Mouse (Mus musculus): ENCODE measurements around the gene Pax9. TPM values are rescaled to one million over a fixed set of nuclear protein-coding genes. Genes with fewer than 3 reads are reported as not detected.

Pax9 gene
- total and polyA plus RNA-seq, 3 experiments: 0.04 to 0.45 (median 0.16) TPM

- Histone ChIP-seq H3K27me3 (ENCODE audit: insufficient read depth, low read length) (peaks cover 88% of the 10 kb centered on the region), H3K4me3 (ENCODE audit: low read depth, low read length) (no peak overlapping the region), H3K4me1 (ENCODE audit: insufficient read depth, low read depth, low read length) (peaks cover 19% of the 10 kb centered on the region), H3K9me3 (replicated peaks) (no peaks in the 10 kb centered on the region), H3K36me3 (replicated peaks) (no peaks in the 10 kb centered on the region)
- ATAC-seq (ENCODE audit: extremely low read depth, insufficient number of reproducible peaks, low FRiP score, poor library complexity, severe bottlenecking) (no peak), DNase-seq (ENCODE audit: low spot score) (no peak)
- no peak for TF ChIP-seq GATA1 (IDR thresholded peaks at IDR 0.05; ENCODE audit: borderline replicate concordance, low read length)
- no peak for TF ChIP-seq POLR2AphosphoS5 (IDR thresholded peaks at IDR 0.05; ENCODE audit: insufficient replicate concordance, low read depth, low read length)
- TF ChIP-seq TAL1 (conservative IDR thresholded peaks at IDR 0.05; ENCODE audit: low read depth, low read length): no peak
- no peak for TF ChIP-seq GATA2 (IDR thresholded peaks at IDR 0.05; ENCODE audit: borderline replicate concordance, low read depth, low read length)
- no peak for TF ChIP-seq CTCF (IDR thresholded peaks at IDR 0.05; ENCODE audit: low read depth, low read length)
Observed at GRCm38 (mm10) chr12:56690366-56690765, 1.2 kb upstream of the Pax9 start.

DNA sequence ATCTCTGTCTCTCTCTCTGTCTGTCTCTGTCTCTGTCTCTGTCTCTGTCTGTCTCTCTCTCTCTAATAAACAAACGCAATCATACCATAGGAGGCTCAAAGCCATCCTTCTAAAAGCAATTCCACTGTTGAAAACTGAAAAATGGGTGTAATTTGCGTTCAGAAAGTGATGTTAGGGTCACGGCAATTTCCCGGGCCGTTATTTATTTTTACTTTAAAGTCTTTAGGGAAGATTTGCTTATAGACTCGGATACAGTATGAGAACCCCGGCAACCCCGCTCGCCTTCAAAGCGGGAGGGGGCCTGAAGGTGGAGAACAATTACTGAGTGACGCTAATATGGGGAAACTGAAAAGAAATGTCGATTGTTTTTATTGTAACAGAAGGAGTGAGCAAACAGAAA, 566 bp upstream of the Pax9 start:
- peaks cover 25% of the 10 kb centered on the region for H3K4me1 ChIP-seq (ENCODE audit: insufficient read depth, low read depth, low read length)

DNA sequence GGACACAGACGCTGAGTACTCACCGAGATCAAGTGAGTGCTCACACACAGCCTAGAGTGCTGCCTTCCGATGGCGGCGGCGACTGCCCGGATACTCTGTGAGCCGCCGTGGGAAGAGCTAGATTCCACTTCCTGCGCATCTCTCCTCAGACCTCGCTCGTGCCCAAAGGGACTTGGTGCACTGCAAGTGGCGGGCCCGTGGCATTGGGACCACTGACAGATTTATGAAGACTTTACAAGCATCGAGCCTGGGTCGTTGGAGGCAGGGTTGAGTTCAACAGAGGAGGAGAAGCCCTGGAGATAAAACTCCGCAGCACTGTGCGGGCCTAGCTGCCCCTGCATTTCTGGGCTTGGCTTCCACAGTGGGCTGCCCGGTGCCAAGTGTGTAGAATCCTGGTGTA, 969 bp downstream of the Pax9 start:
- Histone ChIP-seq H3K36me3 (replicated peaks) (no peaks in the 10 kb centered on the region), H3K4me1 (ENCODE audit: insufficient read depth, low read depth, low read length) (peaks cover 39% of the 10 kb centered on the region), H3K4me3 (ENCODE audit: low read depth, low read length) (no peak overlapping the region), H3K27me3 (ENCODE audit: insufficient read depth, low read length) (peaks cover 99% of the 10 kb centered on the region), H3K9me3 (replicated peaks) (0 out of 2 replicates have a peak, but pooled peaks cover 6% of the 10 kb centered on the region)
- TF ChIP-seq POLR2AphosphoS5 (IDR thresholded peaks at IDR 0.05; ENCODE audit: insufficient replicate concordance, low read depth, low read length): no peak
- no peak for TF ChIP-seq GATA2 (IDR thresholded peaks at IDR 0.05; ENCODE audit: borderline replicate concordance, low read depth, low read length)
- no peak for TF ChIP-seq CTCF (IDR thresholded peaks at IDR 0.05; ENCODE audit: low read depth, low read length)
- no peak for TF ChIP-seq TAL1 (conservative IDR thresholded peaks at IDR 0.05; ENCODE audit: low read depth, low read length)
- no peak for TF ChIP-seq GATA1 (IDR thresholded peaks at IDR 0.05; ENCODE audit: borderline replicate concordance, low read length)
- DNase-seq (ENCODE audit: low spot score) (no peak), ATAC-seq (ENCODE audit: extremely low read depth, insufficient number of reproducible peaks, low FRiP score, poor library complexity, severe bottlenecking) (no peak)

More for the DNA sequence above, 566 bp upstream of the Pax9 start:
- ATAC-seq (ENCODE audit: extremely low read depth, insufficient number of reproducible peaks, low FRiP score, poor library complexity, severe bottlenecking) (no peak), DNase-seq (ENCODE audit: low spot score) (no peak)
- no peak for TF ChIP-seq TAL1 (conservative IDR thresholded peaks at IDR 0.05; ENCODE audit: low read depth, low read length)
- Histone ChIP-seq H3K9me3 (replicated peaks) (no peaks in the 10 kb centered on the region), H3K36me3 (replicated peaks) (no peaks in the 10 kb centered on the region), H3K27me3 (ENCODE audit: insufficient read depth, low read length) (peaks cover 94% of the 10 kb centered on the region), H3K4me3 (ENCODE audit: low read depth, low read length) (no peak overlapping the region)

- TF ChIP-seq POLR2AphosphoS5 (IDR thresholded peaks at IDR 0.05; ENCODE audit: insufficient replicate concordance, low read depth, low read length) (no peak), CTCF (IDR thresholded peaks at IDR 0.05; ENCODE audit: low read depth, low read length) (no peak), GATA1 (IDR thresholded peaks at IDR 0.05; ENCODE audit: borderline replicate concordance, low read length) (no peak), TAL1 (conservative IDR thresholded peaks at IDR 0.05; ENCODE audit: low read depth, low read length) (no peak), GATA2 (IDR thresholded peaks at IDR 0.05; ENCODE audit: borderline replicate concordance, low read depth, low read length) (no peak)
- H3K4me3 ChIP-seq (ENCODE audit: low read depth, low read length): no peak overlapping the region
- no peak for ATAC-seq (ENCODE audit: extremely low read depth, insufficient number of reproducible peaks, low FRiP score, poor library complexity, severe bottlenecking)
- 0 out of 2 replicates have a peak, but pooled peaks cover 6% of the 10 kb centered on the region for H3K9me3 ChIP-seq (replicated peaks)
- no peak for DNase-seq (ENCODE audit: low spot score)
- peaks cover 43% of the 10 kb centered on the region for H3K4me1 ChIP-seq (ENCODE audit: insufficient read depth, low read depth, low read length)
- H3K27me3 ChIP-seq (ENCODE audit: insufficient read depth, low read length): peaks cover 99% of the 10 kb centered on the region
- H3K36me3 ChIP-seq (replicated peaks): no peaks in the 10 kb centered on the region
Observed at GRCm38 (mm10) chr12:56693411-56694098, 2.0 kb downstream of the Pax9 start.

DNA sequence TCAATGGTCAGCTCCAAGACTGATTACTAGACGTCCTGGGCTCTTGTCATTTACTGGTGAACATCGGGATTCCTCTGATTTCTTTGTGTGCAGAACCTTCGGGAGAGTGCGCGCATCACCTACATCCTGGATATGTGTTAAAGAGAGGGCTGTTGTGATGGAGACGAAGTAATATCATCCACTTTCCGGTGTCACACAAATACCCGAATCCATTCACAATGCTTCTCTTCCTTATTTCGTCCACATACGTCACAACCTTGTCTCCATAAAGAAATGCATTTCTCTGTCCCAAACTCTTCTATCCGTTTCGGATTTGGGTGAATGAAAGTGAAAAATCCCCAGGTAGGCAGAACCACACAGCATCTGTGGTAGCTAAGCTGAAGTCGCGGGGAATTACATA, 2.8 kb downstream of the Pax9 start:
- H3K36me3 ChIP-seq (replicated peaks): no peaks in the 10 kb centered on the region
- peaks cover 43% of the 10 kb centered on the region for H3K4me1 ChIP-seq (ENCODE audit: insufficient read depth, low read depth, low read length)
- 0 out of 2 replicates have a peak, but pooled peaks cover 6% of the 10 kb centered on the region for H3K9me3 ChIP-seq (replicated peaks)
- H3K27me3 ChIP-seq (ENCODE audit: insufficient read depth, low read length): peaks cover 96% of the 10 kb centered on the region
- no peak for DNase-seq (ENCODE audit: low spot score)
- no peak for ATAC-seq (ENCODE audit: extremely low read depth, insufficient number of reproducible peaks, low FRiP score, poor library complexity, severe bottlenecking)
- TF ChIP-seq POLR2AphosphoS5 (IDR thresholded peaks at IDR 0.05; ENCODE audit: insufficient replicate concordance, low read depth, low read length) (no peak), TAL1 (conservative IDR thresholded peaks at IDR 0.05; ENCODE audit: low read depth, low read length) (no peak), GATA2 (IDR thresholded peaks at IDR 0.05; ENCODE audit: borderline replicate concordance, low read depth, low read length) (no peak), GATA1 (IDR thresholded peaks at IDR 0.05; ENCODE audit: borderline replicate concordance, low read length) (no peak), CTCF (IDR thresholded peaks at IDR 0.05; ENCODE audit: low read depth, low read length) (no peak)
- no peak overlapping the region for H3K4me3 ChIP-seq (ENCODE audit: low read depth, low read length)

DNA sequence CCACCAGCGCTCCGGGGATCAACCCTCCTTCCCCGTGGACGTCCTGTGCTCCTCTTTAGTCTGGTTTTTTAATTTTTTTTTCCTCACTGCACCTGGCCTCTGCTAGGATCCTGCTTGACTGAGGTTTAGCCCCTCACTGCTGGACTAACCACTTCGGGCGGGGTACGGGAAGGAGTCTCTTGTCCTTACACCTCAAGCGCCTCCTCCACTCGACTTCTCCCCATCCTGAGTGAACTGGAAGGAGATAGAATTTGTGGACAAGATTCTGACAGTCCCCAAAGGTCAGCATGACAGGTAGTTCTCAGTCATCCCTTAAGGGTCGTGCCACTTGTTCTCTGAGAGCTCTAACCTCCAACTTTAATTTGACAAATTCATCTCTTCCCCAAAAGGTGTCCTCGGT, 3.4 kb downstream of the Pax9 start:
- ATAC-seq (ENCODE audit: extremely low read depth, insufficient number of reproducible peaks, low FRiP score, poor library complexity, severe bottlenecking) (no peak), DNase-seq (ENCODE audit: low spot score) (no peak)
- H3K9me3 ChIP-seq (replicated peaks): 0 out of 2 replicates have a peak, but pooled peaks cover 6% of the 10 kb centered on the region
- peak overlapping the region; percentile 71; the same call in 1 of the 2 replicates for H3K4me3 ChIP-seq (ENCODE audit: low read depth, low read length)
- peaks cover 43% of the 10 kb centered on the region for H3K4me1 ChIP-seq (ENCODE audit: insufficient read depth, low read depth, low read length)
- TF ChIP-seq CTCF (IDR thresholded peaks at IDR 0.05; ENCODE audit: low read depth, low read length) (no peak), GATA2 (IDR thresholded peaks at IDR 0.05; ENCODE audit: borderline replicate concordance, low read depth, low read length) (no peak)
- peaks cover 96% of the 10 kb centered on the region for H3K27me3 ChIP-seq (ENCODE audit: insufficient read depth, low read length)
- H3K36me3 ChIP-seq (replicated peaks): no peaks in the 10 kb centered on the region

Data from G1E (cell line).